Mouse (Mus musculus) forebrain, embryonic 10.5 days (tissue): ENCODE measurements around the gene Tmem170. TPM values are rescaled to one million over a fixed set of nuclear protein-coding genes. Genes with fewer than 3 reads are reported as not detected.
"Not testable (repeated sequence)": the region's sequence is repeated elsewhere in the genome, so short reads cannot be mapped to it uniquely, and the experiment has no call there.

ENCODE experiments used
- DNase-seq: peaks from one replicate; pipeline ENCODE4 v3.0.0-alpha.2; 2017; ENCODE audit warnings: low spot score; ENCODE audit errors: extremely low spot score
- H3K27ac ChIP-seq: fragments of 300-500 bp; sonication (generic); 2 replicates; pipeline ENCODE4 v1.5.1; 2016; ENCODE audit warnings: mild to moderate bottlenecking
- H3K27me3 ChIP-seq: fragments of 300-500 bp; sonication (generic); 2 replicates; pipeline ENCODE4 v1.6.1; 2016; ENCODE audit warnings: mild to moderate bottlenecking; ENCODE audit not compliant: poor library complexity, severe bottlenecking
- H3K36me3 ChIP-seq: fragments of 300-500 bp; sonication (generic); replicated peaks from 2 replicates; pipeline ENCODE4 v1.6.1; 2016; ENCODE audit warnings: mild to moderate bottlenecking, moderate library complexity
- H3K4me1 ChIP-seq: fragments of 300-500 bp; sonication (generic); 2 replicates; pipeline ENCODE4 v1.6.1; 2016
- H3K4me3 ChIP-seq: fragments of 300-500 bp; sonication (generic); 2 replicates; pipeline ENCODE4 v1.5.1; 2016; ENCODE audit warnings: mild to moderate bottlenecking, moderate library complexity
- H3K9me3 ChIP-seq: fragments of 300-500 bp; sonication (generic); 2 replicates; pipeline ENCODE4 v1.6.1; 2016; ENCODE audit warnings: mild to moderate bottlenecking, moderate library complexity
- WGBS: fragments of 180-500 bp; shearing (Covaris S2); methylation state at CpG from one replicate; pipeline ENCODE4 v1.1.7; 2016; 5-methylcytosine and 5-hydroxymethylcytosine counted together
- polyA plus RNA-seq: library from polyadenylated mRNA; unstranded; fragments of >200 nt; fragmentation: Nextera tagmentation; extraction: Ambion mirVana; gene quantifications from 2 replicates; pipeline ENCODE4 v1.2.1, GENCODE M21; 2016

The Tmem170 gene
- polyA plus RNA-seq, 1 experiment from 2014 or later, result 9.1 TPM

DNA sequence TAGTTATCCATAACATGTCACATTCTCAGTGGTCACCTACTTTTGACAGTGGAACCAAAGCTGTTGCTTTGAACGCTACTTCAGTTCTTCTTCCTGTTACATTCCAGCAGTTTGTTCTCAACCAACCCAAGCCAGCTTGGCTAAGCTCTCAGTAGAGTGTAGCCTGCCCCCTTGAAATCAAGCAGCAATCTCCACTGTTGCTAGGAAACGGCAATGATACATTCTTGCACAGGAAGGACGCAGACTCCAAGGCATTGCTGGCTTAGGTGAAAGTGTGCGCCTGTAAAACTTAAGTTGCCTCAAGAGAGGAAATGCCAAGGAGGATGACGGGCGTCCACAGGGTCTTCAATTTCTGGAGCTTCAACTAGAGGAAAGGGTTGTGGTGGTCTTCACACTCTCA lies 10.7 kb downstream of the Tmem170 start:
- 91% methylated on average over 6 of the region's 6 CpGs for WGBS
- Histone ChIP-seq H3K27ac (no peak overlapping the region), H3K9me3 (no peaks in the 10 kb centered on the region), H3K27me3 (no peaks in the 10 kb centered on the region), H3K36me3 (peaks cover 18% of the 10 kb centered on the region), H3K4me3 (no peak overlapping the region), H3K4me1 (no peaks in the 10 kb centered on the region)
- no peak for DNase-seq

DNA sequence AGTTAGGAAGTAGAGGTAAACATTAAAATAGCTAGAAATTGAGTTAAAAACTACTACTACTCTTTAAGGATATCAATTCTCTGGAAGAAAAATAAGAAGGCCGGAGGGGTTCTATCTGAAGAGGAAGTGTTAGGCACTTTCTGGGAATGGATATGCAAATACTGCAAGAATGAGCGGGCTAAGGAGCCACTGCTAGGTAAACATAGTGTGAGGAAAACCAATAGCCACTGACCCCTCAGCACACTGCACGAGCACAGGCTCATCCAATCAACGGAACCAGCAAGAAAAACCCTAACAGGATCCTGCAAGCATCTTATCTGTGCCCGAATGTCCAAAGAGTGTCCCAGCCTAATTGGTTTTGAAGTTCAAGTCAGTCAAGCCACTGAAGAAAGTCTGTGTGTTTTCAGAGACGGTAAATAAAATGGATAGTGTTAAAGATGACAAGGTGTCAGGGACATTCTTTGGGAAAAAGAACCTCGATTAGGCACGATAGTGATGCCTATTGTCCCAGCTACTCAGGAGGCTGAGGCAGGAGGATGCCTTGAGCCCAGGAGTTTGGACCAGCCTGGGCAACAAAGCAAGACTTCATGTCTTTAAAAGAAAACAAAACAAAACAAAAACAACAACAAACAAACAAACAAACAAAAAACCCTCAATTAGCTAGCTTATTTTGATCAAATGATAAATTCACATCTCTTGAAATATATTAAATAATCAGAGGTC lies 11.3 kb downstream of the Tmem170 start:
- Histone ChIP-seq H3K27ac (no peak overlapping the region), H3K27me3 (no peaks in the 10 kb centered on the region), H3K9me3 (no peaks in the 10 kb centered on the region), H3K4me3 (no peak overlapping the region), H3K4me1 (no peaks in the 10 kb centered on the region), H3K36me3 (peaks cover 18% of the 10 kb centered on the region)
- WGBS, result 94% methylated on average over 8 of the region's 8 CpGs
- DNase-seq, result no peak

DNA sequence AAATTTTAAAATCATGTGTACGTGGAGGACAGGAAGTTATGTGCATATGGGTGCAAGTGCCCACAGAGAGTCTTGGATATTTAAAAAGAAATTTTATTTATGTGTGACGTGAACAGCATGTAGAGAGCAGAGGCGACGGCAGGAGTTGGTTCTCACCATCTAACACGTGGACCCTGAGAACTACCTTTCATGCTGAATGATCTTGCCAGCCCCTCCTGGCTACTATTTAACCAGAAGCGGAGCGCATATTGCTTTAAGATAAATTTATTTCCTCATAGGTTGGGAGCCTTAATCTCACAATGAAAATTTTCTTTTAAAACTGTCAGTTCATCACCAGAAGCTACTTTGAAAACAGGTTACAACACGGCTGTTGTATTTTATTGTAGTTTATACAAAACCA lies 11.9 kb downstream of the Tmem170 start:
- H3K27me3 ChIP-seq, result no peaks in the 10 kb centered on the region
- peaks cover 18% of the 10 kb centered on the region for H3K36me3 ChIP-seq
- H3K4me1 ChIP-seq, result no peaks in the 10 kb centered on the region
- 91% methylated on average over 8 of the region's 8 CpGs for WGBS
- DNase-seq, result no peak
- no peaks in the 10 kb centered on the region for H3K9me3 ChIP-seq
- no peak overlapping the region for H3K27ac ChIP-seq
- H3K4me3 ChIP-seq, result no peak overlapping the region

- no peaks in the 10 kb centered on the region for H3K27me3 ChIP-seq
- 87% methylated on average over 4 of the region's 4 CpGs for WGBS
- no peak for DNase-seq
- no peak overlapping the region for H3K4me3 ChIP-seq
- H3K4me1 ChIP-seq, result no peaks in the 10 kb centered on the region
- no peaks in the 10 kb centered on the region for H3K9me3 ChIP-seq
- peaks cover 18% of the 10 kb centered on the region for H3K36me3 ChIP-seq
- H3K27ac ChIP-seq, result no peak overlapping the region
These were observed 13.3 kb downstream of the Tmem170 start for GRCm38 (mm10) chr8:111863280-111863679.

DNA sequence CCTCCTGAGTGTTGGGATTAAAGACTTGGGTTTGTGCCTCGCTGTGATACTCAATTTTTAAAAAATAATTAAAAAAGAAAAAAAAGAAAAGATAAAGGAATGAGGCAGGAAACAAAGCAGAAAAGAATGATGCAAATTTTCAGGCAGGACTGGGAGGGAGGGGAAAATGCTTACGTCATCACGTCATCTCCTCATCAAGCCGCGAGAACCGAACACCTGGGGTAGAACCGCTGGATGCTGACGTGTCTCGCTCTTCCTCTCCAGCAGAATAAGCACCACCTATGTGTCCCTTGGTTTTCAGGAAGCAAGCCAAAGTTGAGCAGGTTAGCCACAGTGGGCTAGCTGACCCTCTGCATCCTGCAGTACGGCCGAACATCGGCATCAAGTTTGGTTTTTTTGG lies 20.6 kb downstream of the Tmem170 start:
- no peaks in the 10 kb centered on the region for H3K9me3 ChIP-seq
- DNase-seq, result no peak
- H3K4me1 ChIP-seq, result peaks cover 9% of the 10 kb centered on the region
- H3K27me3 ChIP-seq, result no peaks in the 10 kb centered on the region
- WGBS, result 92% methylated on average over 12 of the region's 12 CpGs
- no peak overlapping the region for H3K4me3 ChIP-seq
- no peak overlapping the region for H3K27ac ChIP-seq
- peaks cover 9% of the 10 kb centered on the region; the same call in 1 of the 2 replicates for H3K36me3 ChIP-seq

- Histone ChIP-seq H3K27me3 (no peaks in the 10 kb centered on the region), H3K27ac (peak within 1 kb of the TSS; percentile 85), H3K9me3 (no peaks in the 10 kb centered on the region), H3K36me3 (peaks cover 15% of the 10 kb centered on the region; the same call in 1 of the 2 replicates), H3K4me1 (peaks cover 9% of the 10 kb centered on the region), H3K4me3 (peak within 1 kb of the TSS; percentile 98)
- WGBS, result under 1% methylated on average over 53 of the region's 53 CpGs
- DNase-seq, result peak; percentile 97
These were observed 22.6 kb downstream of the Tmem170 start, which contains the start of gene Cfdp1 for GRCm38 (mm10) chr8:111853861-111854501. Gene Cfdp1, minus strand, starts transcription at chr8:111854291.

DNA sequence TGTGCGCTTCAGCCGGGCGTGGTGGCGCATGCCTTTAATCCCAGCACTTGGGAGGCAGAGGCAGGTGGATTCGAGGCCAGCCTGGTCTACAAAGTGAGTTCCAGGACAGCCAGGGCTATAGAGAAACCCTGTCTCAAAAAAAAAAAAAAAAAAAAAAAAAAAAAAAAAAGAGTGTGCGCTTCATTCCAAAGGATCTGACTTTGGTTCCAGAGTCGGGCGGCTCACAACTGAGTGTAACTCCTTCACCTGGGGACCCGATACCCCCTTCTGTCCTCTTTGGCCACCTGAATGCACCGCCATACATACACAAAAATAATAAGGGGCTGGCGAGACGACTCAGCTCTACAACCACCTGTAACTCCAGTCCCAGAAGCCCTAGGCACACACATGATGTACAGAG lies 23.3 kb downstream of the Tmem170 start:
- H3K27ac ChIP-seq, H3K27me3 ChIP-seq, DNase-seq, H3K9me3 ChIP-seq, H3K4me1 ChIP-seq: not testable (repeated sequence)
- Histone ChIP-seq H3K4me3 (peak overlapping the region; percentile 98), H3K36me3 (peaks cover 15% of the 10 kb centered on the region)
- 68% methylated on average over 12 of the region's 12 CpGs for WGBS

- no peak overlapping the region for H3K27ac ChIP-seq
- DNase-seq, result no peak
- H3K4me3 ChIP-seq, result no peak overlapping the region
- WGBS, result over 99% methylated on average over 6 of the region's 6 CpGs
- no peaks in the 10 kb centered on the region for H3K27me3 ChIP-seq
- H3K4me1 ChIP-seq, result no peaks in the 10 kb centered on the region
- peaks cover 52% of the 10 kb centered on the region for H3K36me3 ChIP-seq
- H3K9me3 ChIP-seq, result no peaks in the 10 kb centered on the region
These were observed 29.8 kb downstream of the Tmem170 start for GRCm38 (mm10) chr8:111846746-111847145.

GRCm38 (mm10) chr8:111835540-111835939 lies 41.0 kb downstream of the Tmem170 start:
- DNase-seq, result no peak
- no peaks in the 10 kb centered on the region for H3K9me3 ChIP-seq
- H3K4me3 ChIP-seq, result no peak overlapping the region
- no peak overlapping the region for H3K27ac ChIP-seq
- H3K4me1 ChIP-seq, result no peaks in the 10 kb centered on the region
- peaks cover 93% of the 10 kb centered on the region for H3K36me3 ChIP-seq
- H3K27me3 ChIP-seq, result no peaks in the 10 kb centered on the region
- WGBS, result 76% methylated on average over 1 of the region's 1 CpGs

- Histone ChIP-seq H3K36me3 (peaks cover 93% of the 10 kb centered on the region), H3K27me3 (no peaks in the 10 kb centered on the region), H3K27ac (no peak overlapping the region), H3K9me3 (no peaks in the 10 kb centered on the region), H3K4me3 (no peak overlapping the region), H3K4me1 (no peaks in the 10 kb centered on the region)
- 82% methylated on average over 6 of the region's 6 CpGs for WGBS
- DNase-seq, result no peak
These were observed 42.5 kb downstream of the Tmem170 start for GRCm38 (mm10) chr8:111834011-111834410.

DNA sequence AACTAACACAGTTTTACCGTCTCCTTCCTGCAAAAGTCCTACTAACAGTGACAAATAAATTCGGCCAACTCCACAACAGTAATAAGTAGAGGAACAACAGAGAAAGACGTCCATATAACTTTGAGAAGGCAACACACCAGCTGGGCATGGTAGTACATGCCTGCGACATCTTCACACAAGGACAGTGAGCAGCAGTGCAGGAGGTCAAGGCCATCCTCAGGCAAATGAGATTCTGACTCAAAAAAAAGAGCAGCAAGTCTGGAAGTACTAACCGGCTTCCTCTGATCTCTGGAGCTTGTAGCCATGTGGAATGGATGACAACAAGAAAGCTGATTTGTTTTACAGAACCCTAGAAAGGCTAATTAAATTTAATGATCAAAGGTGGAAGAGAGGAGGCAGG lies 43.6 kb downstream of the Tmem170 start:
- no peak overlapping the region for H3K27ac ChIP-seq
- no peak overlapping the region for H3K4me3 ChIP-seq
- no peaks in the 10 kb centered on the region for H3K27me3 ChIP-seq
- no peaks in the 10 kb centered on the region for H3K4me1 ChIP-seq
- DNase-seq, result no peak
- H3K36me3 ChIP-seq, result peaks cover 95% of the 10 kb centered on the region
- WGBS, result 89% methylated on average over 5 of the region's 5 CpGs
- H3K9me3 ChIP-seq, result no peaks in the 10 kb centered on the region

DNA sequence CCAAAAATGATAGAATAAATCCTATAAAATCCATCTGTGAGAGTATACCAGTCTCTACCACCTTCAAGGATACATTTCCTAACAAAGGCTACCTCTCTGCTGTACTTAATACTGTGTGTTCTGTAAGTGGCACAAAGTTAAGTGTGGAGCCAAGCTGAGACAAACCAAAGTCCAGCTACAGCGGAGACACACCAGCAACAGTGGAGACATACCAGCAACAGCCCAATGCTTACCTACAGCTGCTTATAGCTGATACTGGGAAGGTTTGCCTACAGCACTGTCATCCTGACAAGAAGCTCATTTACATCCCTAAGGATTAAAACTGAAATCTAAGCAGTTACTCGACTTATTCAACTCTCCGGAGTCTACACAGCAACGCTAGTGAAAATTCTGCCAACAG lies 44.6 kb downstream of the Tmem170 start:
- Histone ChIP-seq H3K27me3 (no peaks in the 10 kb centered on the region), H3K36me3 (peaks cover 95% of the 10 kb centered on the region), H3K9me3 (no peaks in the 10 kb centered on the region), H3K4me3 (no peak overlapping the region), H3K27ac (no peak overlapping the region), H3K4me1 (no peaks in the 10 kb centered on the region)
- 92% methylated on average over 4 of the region's 4 CpGs for WGBS
- DNase-seq, result no peak

- Histone ChIP-seq H3K27ac (no peak overlapping the region), H3K4me1 (no peaks in the 10 kb centered on the region), H3K4me3 (no peak overlapping the region), H3K27me3 (no peaks in the 10 kb centered on the region), H3K36me3 (peaks cover 95% of the 10 kb centered on the region), H3K9me3 (no peaks in the 10 kb centered on the region)
- WGBS, result 90% methylated on average over 6 of the region's 6 CpGs
- no peak for DNase-seq
These were observed 48.0 kb downstream of the Tmem170 start for GRCm38 (mm10) chr8:111828595-111828994.
